In the genomic region with DNA sequence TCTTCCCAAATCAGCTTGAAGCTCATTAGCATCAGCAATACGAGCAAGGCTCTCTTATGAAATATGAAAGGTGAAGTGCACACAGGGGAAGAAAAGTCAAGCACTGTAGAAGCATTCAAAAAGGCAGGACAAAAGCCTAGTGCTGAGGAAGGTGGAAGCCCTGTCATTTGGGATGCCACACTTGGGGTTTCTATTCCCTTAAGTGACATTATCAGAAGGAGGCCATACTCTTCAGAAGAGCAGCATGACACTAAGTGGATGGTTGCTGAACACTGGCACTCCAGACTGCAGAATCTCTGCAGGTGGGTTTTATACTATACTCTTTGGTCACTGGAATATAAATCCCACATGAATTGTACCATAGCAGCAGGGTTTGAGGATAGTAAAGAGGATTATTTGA, we compare ENCODE assay signal across 23 mouse cellular contexts.
DNase-seq lines count a peak whose midpoint lies in the region; ATAC-seq and TF ChIP-seq lines count a peak whose summit lies in the region.
"Had no signal": no experiment of that assay in that cellular context is flagged by ENCODE, and none has a peak within 500 bp of the region (broad histone marks: within the 10 kb centered on the region; RNA-seq: fewer than 3 reads in every experiment).

No protein-coding gene starts in this region.

- no peaks in the 10 kb centered on the region for H3K4me1 ChIP-seq in forebrain, embryonic 13.5 days
- no peaks in the 10 kb centered on the region for H3K4me1 ChIP-seq in forebrain, embryonic 12.5 days
- no peaks in the 10 kb centered on the region for H3K4me1 ChIP-seq in midbrain, embryonic 16.5 days (ENCODE audit: control insufficient read depth, insufficient read depth, low read length)
- no peaks in the 10 kb centered on the region for H3K4me1 ChIP-seq in midbrain, embryonic 11.5 days (ENCODE audit: control insufficient read depth, insufficient read depth, low read length)
- H3K4me1 ChIP-seq in forebrain, postnatal 0 days (ENCODE audit: insufficient read depth): no peaks in the 10 kb centered on the region
- H3K4me1 ChIP-seq: heart, embryonic 12.5 days; heart, embryonic 15.5 days; hindbrain, embryonic 10.5 days; hindbrain, embryonic 13.5 days had no signal

- H3K36me3 ChIP-seq in forebrain, embryonic 13.5 days (ENCODE audit: poor library complexity, severe bottlenecking): no peaks in the 10 kb centered on the region
- H3K36me3 ChIP-seq in forebrain, embryonic 12.5 days (replicated peaks): no peaks in the 10 kb centered on the region
- H3K36me3 ChIP-seq in midbrain, embryonic 16.5 days (ENCODE audit: control insufficient read depth, insufficient read depth, low read length): no peaks in the 10 kb centered on the region
- H3K36me3 ChIP-seq in midbrain, embryonic 11.5 days (ENCODE audit: control insufficient read depth, insufficient read depth, low read length): no peaks in the 10 kb centered on the region
- no peaks in the 10 kb centered on the region for H3K36me3 ChIP-seq in forebrain, postnatal 0 days (ENCODE audit: insufficient read depth)
- H3K36me3 ChIP-seq: heart, embryonic 12.5 days; heart, embryonic 15.5 days; hindbrain, embryonic 10.5 days; hindbrain, embryonic 13.5 days had no signal

- H3K27me3 ChIP-seq in forebrain, embryonic 13.5 days: no peaks in the 10 kb centered on the region
- H3K27me3 ChIP-seq in forebrain, embryonic 12.5 days: no peaks in the 10 kb centered on the region
- H3K27me3 ChIP-seq in midbrain, embryonic 16.5 days (ENCODE audit: control insufficient read depth, insufficient read depth, low read depth, low read length): no peaks in the 10 kb centered on the region
- H3K27me3 ChIP-seq in midbrain, embryonic 11.5 days (ENCODE audit: control insufficient read depth, insufficient read depth, low read length): no peaks in the 10 kb centered on the region
- H3K27me3 ChIP-seq in forebrain, postnatal 0 days (ENCODE audit: insufficient read depth, low read length): no peaks in the 10 kb centered on the region
- H3K27me3 ChIP-seq: heart, embryonic 12.5 days; heart, embryonic 15.5 days; hindbrain, embryonic 13.5 days had no signal

- no peak overlapping the region for H3K9ac ChIP-seq in forebrain, embryonic 13.5 days
- H3K9ac ChIP-seq in forebrain, embryonic 12.5 days: no peak overlapping the region
- H3K9ac ChIP-seq in midbrain, embryonic 16.5 days (ENCODE audit: low read depth, low read length): no peak overlapping the region
- H3K9ac ChIP-seq in midbrain, embryonic 11.5 days (ENCODE audit: low read length): no peak overlapping the region
- no peak overlapping the region for H3K9ac ChIP-seq in forebrain, postnatal 0 days
- H3K9ac ChIP-seq: heart, embryonic 12.5 days; heart, embryonic 15.5 days; hindbrain, embryonic 13.5 days had no signal

- 32% methylated on average over 1 of the region's 1 CpGs for WGBS in forebrain, embryonic 13.5 days
- 52% methylated on average over 1 of the region's 1 CpGs for WGBS in forebrain, embryonic 12.5 days
- 26% methylated on average over 1 of the region's 1 CpGs for WGBS in midbrain, embryonic 16.5 days
- 52% methylated on average over 1 of the region's 1 CpGs for WGBS in midbrain, embryonic 11.5 days
- 36% methylated on average over 1 of the region's 1 CpGs for WGBS in forebrain, postnatal 0 days

- no peak overlapping the region for H3K27ac ChIP-seq in forebrain, embryonic 13.5 days
- H3K27ac ChIP-seq in forebrain, embryonic 12.5 days: no peak overlapping the region
- H3K27ac ChIP-seq in layer of hippocampus, adult 2 months: peak overlapping the region; percentile 70; the same call in 1 of the 2 replicates
- H3K27ac ChIP-seq in midbrain, embryonic 16.5 days (ENCODE audit: low read length): no peak overlapping the region
- H3K27ac ChIP-seq in midbrain, embryonic 11.5 days (ENCODE audit: low read depth, low read length): no peak overlapping the region
- no peak overlapping the region for H3K27ac ChIP-seq in forebrain, postnatal 0 days (ENCODE audit: low read depth, low read length)
- H3K27ac ChIP-seq: heart, embryonic 15.5 days; hindbrain, embryonic 10.5 days; hindbrain, embryonic 13.5 days had no signal

- no peak overlapping the region for H3K4me3 ChIP-seq in forebrain, embryonic 13.5 days
- no peak overlapping the region for H3K4me3 ChIP-seq in forebrain, embryonic 12.5 days (replicated peaks)
- H3K4me3 ChIP-seq in layer of hippocampus, adult 2 months: no peak overlapping the region
- no peak overlapping the region for H3K4me3 ChIP-seq in midbrain, embryonic 16.5 days (ENCODE audit: low read depth, low read length)
- no peak overlapping the region for H3K4me3 ChIP-seq in midbrain, embryonic 11.5 days (ENCODE audit: low read depth, low read length)
- H3K4me3 ChIP-seq in forebrain, postnatal 0 days (ENCODE audit: low read depth, low read length): no peak overlapping the region
- H3K4me3 ChIP-seq: heart, embryonic 12.5 days; heart, embryonic 15.5 days; hindbrain, embryonic 10.5 days; hindbrain, embryonic 13.5 days had no signal

- ATAC-seq in forebrain, embryonic 13.5 days: peak; percentile 68; the same call in 1 of the 2 replicates
- no peak for ATAC-seq in forebrain, embryonic 12.5 days (ENCODE audit: low FRiP score)
- peak; percentile 67; the same call in 1 of the 2 replicates for ATAC-seq in midbrain, embryonic 16.5 days
- ATAC-seq in midbrain, embryonic 11.5 days (ENCODE audit: low FRiP score): no peak
- ATAC-seq in forebrain, postnatal 0 days: peak; percentile 25
- ATAC-seq: activated CD4-positive, CD25-positive, alpha-beta regulatory T cell, adult 4 months; hindbrain, embryonic 16.5 days had no signal

- no peak overlapping the region for H3K4me2 ChIP-seq in forebrain, embryonic 13.5 days
- H3K4me2 ChIP-seq in forebrain, embryonic 12.5 days: no peak overlapping the region
- H3K4me2 ChIP-seq in midbrain, embryonic 16.5 days (ENCODE audit: low read length): no peak overlapping the region
- H3K4me2 ChIP-seq in midbrain, embryonic 11.5 days: no peak overlapping the region
- H3K4me2 ChIP-seq in forebrain, postnatal 0 days (ENCODE audit: low read depth): no peak overlapping the region
- H3K4me2 ChIP-seq: heart, embryonic 12.5 days; heart, embryonic 15.5 days; hindbrain, embryonic 13.5 days had no signal

- H3K9me3 ChIP-seq in forebrain, embryonic 13.5 days (replicated peaks): no peaks in the 10 kb centered on the region
- no peaks in the 10 kb centered on the region for H3K9me3 ChIP-seq in forebrain, embryonic 12.5 days
- H3K9me3 ChIP-seq in midbrain, embryonic 16.5 days (replicated peaks; ENCODE audit: control insufficient read depth, low read length, poor library complexity, severe bottlenecking): no peaks in the 10 kb centered on the region
- no peaks in the 10 kb centered on the region for H3K9me3 ChIP-seq in midbrain, embryonic 11.5 days (ENCODE audit: control insufficient read depth, low read length)
- no peaks in the 10 kb centered on the region for H3K9me3 ChIP-seq in forebrain, postnatal 0 days (ENCODE audit: low read length)
- H3K9me3 ChIP-seq: heart, embryonic 12.5 days; heart, embryonic 15.5 days; hindbrain, embryonic 10.5 days; hindbrain, embryonic 13.5 days had no signal

- TF ChIP-seq CTCF in layer of hippocampus, adult 2 months (conservative IDR thresholded peaks at IDR 0.05): no peak
- TF ChIP-seq CTCF in forebrain, postnatal 0 days (IDR thresholded peaks at IDR 0.05; ENCODE audit: low read depth): no peak

- no peak for DNase-seq in layer of hippocampus, adult 2 months (ENCODE audit: low spot score in 2 of 2)
- no peak for DNase-seq in layer of hippocampus, postnatal 14 days (ENCODE audit: low spot score in 2 of 2)
- no peak for DNase-seq in midbrain, embryonic 11.5 days (ENCODE audit: low spot score, missing footprints)
- no peak for DNase-seq in forebrain, postnatal 0 days
- DNase-seq in right cerebral cortex, adult 18-20 months: no peak
- DNase-seq: adrenal gland, adult 8-10 months; adrenal gland, postnatal 25 days; cerebellum, adult 18-20 months; cerebellum, adult 9-10 months; cerebellum, postnatal 14 days; gastrocnemius, postnatal 25 days; heart, adult 18-20 months; heart, postnatal 10 days; heart, postnatal 36 days had no signal

Comparison
In these comparisons a context has a peak if more than half of its experiments do, and no peak if none do; other contexts are left out.
1. ATAC-seq: peak in forebrain, embryonic 13.5 days (single experiment), midbrain, embryonic 16.5 days (single experiment) and forebrain, postnatal 0 days (single experiment); none in forebrain, embryonic 12.5 days (single experiment) and midbrain, embryonic 11.5 days (single experiment).